Comparison of ENCODE assay signal across 15 mouse cellular contexts in the genomic region with DNA sequence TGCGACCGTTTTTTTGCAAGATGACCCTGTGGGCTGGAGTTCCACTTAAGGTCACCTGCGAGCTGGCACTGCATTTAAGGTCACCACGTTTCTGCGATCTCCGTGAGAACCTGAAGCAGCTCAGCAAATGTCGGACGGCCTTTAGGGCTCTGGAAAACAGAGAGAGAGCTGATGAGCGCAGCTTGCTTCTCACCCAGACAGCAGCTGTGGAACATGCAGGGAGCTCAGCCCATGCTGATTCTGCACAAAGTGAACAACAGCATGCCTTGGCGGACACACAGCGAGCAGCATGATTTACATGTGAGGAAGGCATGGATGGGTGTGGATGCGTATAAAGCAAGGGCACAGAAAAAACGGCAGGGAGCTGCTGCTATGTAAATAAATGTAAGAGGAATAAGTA. TPM values are rescaled to one million over a fixed set of nuclear protein-coding genes. Genes with fewer than 3 reads are reported as not detected.
DNase-seq lines count a peak whose midpoint lies in the region; ATAC-seq lines count a peak whose summit lies in the region.
"Had no signal": no experiment of that assay in that cellular context is flagged by ENCODE, and none has a peak within 500 bp of the region (broad histone marks: within the 10 kb centered on the region; RNA-seq: fewer than 3 reads in every experiment).

No protein-coding gene starts in this region.

- peak; percentile 13 to 33 for DNase-seq in cerebellum, postnatal 14 days
- DNase-seq in cerebellum, adult 11-12 months = no peak
- no peak for DNase-seq in neural tube, embryonic 10.5 days (ENCODE audit: extremely low spot score, low spot score)
- DNase-seq in layer of hippocampus, postnatal 25 days (ENCODE audit: extremely low spot score in 1 of 2, low spot score in 1 of 2) = peak; percentile 15 to 25
- peak; percentile 27 for DNase-seq in right cerebral cortex, postnatal 14 days
- no peak for DNase-seq in retina, embryonic 14.5 days (ENCODE audit: low spot score)
- DNase-seq in ovary, postnatal 14 days (ENCODE audit: low spot score) = no peak
- DNase-seq: cerebellum, postnatal 36 days; thymus, postnatal 25 days had no signal

- H3K4me3 ChIP-seq in neural tube, embryonic 12.5 days = no peak overlapping the region
- H3K4me3 ChIP-seq: embryonic facial prominence, embryonic 15.5 days; heart, embryonic 12.5 days; kidney, embryonic 15.5 days; limb, embryonic 15.5 days had no signal

- no peak overlapping the region for H3K9ac ChIP-seq in neural tube, embryonic 12.5 days
- H3K9ac ChIP-seq: embryonic facial prominence, embryonic 15.5 days; heart, embryonic 12.5 days; kidney, embryonic 15.5 days; limb, embryonic 15.5 days had no signal

- no peak overlapping the region; the same call in 1 of the 2 replicates for H3K4me2 ChIP-seq in neural tube, embryonic 12.5 days (replicated peaks)
- H3K4me2 ChIP-seq: embryonic facial prominence, embryonic 15.5 days; heart, embryonic 12.5 days; kidney, embryonic 15.5 days; limb, embryonic 15.5 days had no signal

- H3K27ac ChIP-seq in neural tube, embryonic 12.5 days = no peak overlapping the region
- H3K27ac ChIP-seq: embryonic facial prominence, embryonic 15.5 days; kidney, embryonic 15.5 days; limb, embryonic 15.5 days had no signal

- H3K9me3 ChIP-seq in neural tube, embryonic 12.5 days = peaks cover 1% of the 10 kb centered on the region; the same call in 1 of the 2 replicates
- H3K9me3 ChIP-seq: embryonic facial prominence, embryonic 15.5 days; limb, embryonic 15.5 days had no signal

- no peaks in the 10 kb centered on the region for H3K27me3 ChIP-seq in neural tube, embryonic 12.5 days (replicated peaks)
- H3K27me3 ChIP-seq: embryonic facial prominence, embryonic 15.5 days; heart, embryonic 12.5 days; kidney, embryonic 15.5 days; limb, embryonic 15.5 days had no signal

- peak; percentile 70; the same call in 1 of the 2 replicates for ATAC-seq in neural tube, embryonic 12.5 days (ENCODE audit: low FRiP score, low read depth)

- WGBS in neural tube, embryonic 12.5 days = 52% methylated on average over 13 of the region's 13 CpGs

- peaks cover 6% of the 10 kb centered on the region; the same call in 1 of the 2 replicates for H3K4me1 ChIP-seq in neural tube, embryonic 12.5 days
- H3K4me1 ChIP-seq: heart, embryonic 12.5 days; kidney, embryonic 15.5 days had no signal

- no peaks in the 10 kb centered on the region for H3K36me3 ChIP-seq in neural tube, embryonic 12.5 days
- H3K36me3 ChIP-seq: embryonic facial prominence, embryonic 15.5 days; heart, embryonic 12.5 days; kidney, embryonic 15.5 days; limb, embryonic 15.5 days had no signal

RNA-seq across cellular contexts. Expression of gene Nipal1, which starts 48.9 kb away (rescaled TPM):
- polyA plus RNA-seq in neural tube, embryonic 12.5 days (2016; fragmentation: Nextera tagmentation; extraction: Ambion mirVana) = 0.45 and 0.76 TPM in 2 replicates
- total RNA-seq in layer of hippocampus, postnatal 25 days (2021) = not detected
- polyA plus RNA-seq: heart, embryonic 12.5 days had no signal

RNA-seq across cellular contexts. Expression of gene Cnga1, which starts 52.4 kb away (rescaled TPM):
- polyA plus RNA-seq in neural tube, embryonic 12.5 days (2016; fragmentation: Nextera tagmentation; extraction: Ambion mirVana) = not detected in 2 replicates
- total RNA-seq in layer of hippocampus, postnatal 25 days (2021) = not detected
- polyA plus RNA-seq: embryonic facial prominence, embryonic 15.5 days; heart, embryonic 12.5 days; hindbrain, embryonic 11.5 days; kidney, embryonic 15.5 days; limb, embryonic 15.5 days had no signal

RNA-seq across cellular contexts. Expression of gene Txk, which starts 56.1 kb away (rescaled TPM):
- 0.13 TPM in 1 of 2 replicates, not detected in the other for polyA plus RNA-seq in neural tube, embryonic 12.5 days (2016; fragmentation: Nextera tagmentation; extraction: Ambion mirVana)
- under 1 TPM in 1 of 2 experiments, not detected in 1; 0.14 TPM for total RNA-seq in layer of hippocampus, postnatal 25 days (2021)
- polyA plus RNA-seq: heart, embryonic 12.5 days; hindbrain, embryonic 11.5 days had no signal

Comparison
In these comparisons a context has a peak if more than half of its experiments do, and no peak if none do; other contexts are left out.
1. DNase-seq: peak in cerebellum, postnatal 14 days (2 of 2), layer of hippocampus, postnatal 25 days (2 of 2) and right cerebral cortex, postnatal 14 days (single experiment); none in cerebellum, adult 11-12 months (single experiment), neural tube, embryonic 10.5 days (single experiment), retina, embryonic 14.5 days (single experiment) and ovary, postnatal 14 days (single experiment).